In genomic region chr9:15535418-15535817, GRCm38 (mm10) we compare ENCODE assay signal across 17 mouse cellular contexts. TPM values are rescaled to one million over a fixed set of nuclear protein-coding genes. Genes with fewer than 3 reads are reported as not detected.
DNase-seq lines count a peak whose midpoint lies in the region; ATAC-seq and TF ChIP-seq lines count a peak whose summit lies in the region.
"Had no signal": no experiment of that assay in that cellular context is flagged by ENCODE, and none has a peak within 500 bp of the region (broad histone marks: within the 10 kb centered on the region; RNA-seq: fewer than 3 reads in every experiment).

No protein-coding gene starts in this region.

- H3K36me3 ChIP-seq in intestine, embryonic 15.5 days = no peaks in the 10 kb centered on the region
- H3K36me3 ChIP-seq in intestine, embryonic 16.5 days (ENCODE audit: control insufficient read depth, insufficient read depth, low read length) = no peaks in the 10 kb centered on the region
- H3K36me3 ChIP-seq in intestine, postnatal 0 days (ENCODE audit: control insufficient read depth, insufficient read depth) = no peaks in the 10 kb centered on the region; the same call in 1 of the 2 replicates
- H3K36me3 ChIP-seq in neural tube, embryonic 15.5 days = no peaks in the 10 kb centered on the region
- H3K36me3 ChIP-seq: midbrain, embryonic 13.5 days; neural tube, embryonic 12.5 days; stomach, embryonic 15.5 days had no signal

- H3K9ac ChIP-seq in intestine, embryonic 15.5 days = no peak overlapping the region
- H3K9ac ChIP-seq in intestine, embryonic 16.5 days (ENCODE audit: low read depth, low read length) = no peak overlapping the region
- no peak overlapping the region for H3K9ac ChIP-seq in intestine, postnatal 0 days (ENCODE audit: low read depth, low read length)
- H3K9ac ChIP-seq in neural tube, embryonic 15.5 days (replicated peaks) = no peak overlapping the region
- H3K9ac ChIP-seq: limb, embryonic 15.5 days; midbrain, embryonic 13.5 days; neural tube, embryonic 12.5 days; stomach, embryonic 15.5 days had no signal

- H3K4me3 ChIP-seq in intestine, embryonic 15.5 days (replicated peaks) = no peak overlapping the region
- H3K4me3 ChIP-seq in intestine, embryonic 16.5 days (ENCODE audit: low read length) = no peak overlapping the region
- H3K4me3 ChIP-seq in intestine, postnatal 0 days (ENCODE audit: low read depth, low read length) = no peak overlapping the region
- no peak overlapping the region for H3K4me3 ChIP-seq in neural tube, embryonic 15.5 days (replicated peaks)
- H3K4me3 ChIP-seq: limb, embryonic 15.5 days; midbrain, embryonic 13.5 days; neural tube, embryonic 12.5 days; stomach, embryonic 15.5 days had no signal

- DNase-seq in liver = peak; percentile 11
- DNase-seq in lung, postnatal 36 days = peak; percentile 78
- DNase-seq in neural tube, embryonic 10.5 days (ENCODE audit: extremely low spot score, low spot score) = no peak
- no peak for DNase-seq in right cerebral cortex, postnatal 4 days
- DNase-seq: adrenal gland, adult 8-10 months; cerebellum, postnatal 36 days; layer of hippocampus, postnatal 36 days; right cerebral cortex, postnatal 14 days; thymus, postnatal 36 days had no signal

- H3K4me1 ChIP-seq in intestine, embryonic 15.5 days (replicated peaks) = peaks cover 42% of the 10 kb centered on the region
- peaks cover 33% of the 10 kb centered on the region for H3K4me1 ChIP-seq in intestine, embryonic 16.5 days (ENCODE audit: control insufficient read depth, insufficient read depth, low read length)
- peaks cover 9% of the 10 kb centered on the region for H3K4me1 ChIP-seq in intestine, postnatal 0 days (replicated peaks; ENCODE audit: control insufficient read depth, insufficient read depth, low read length)
- peaks cover 19% of the 10 kb centered on the region for H3K4me1 ChIP-seq in neural tube, embryonic 15.5 days

- TF ChIP-seq CTCF in intestine, postnatal 0 days (IDR thresholded peaks at IDR 0.05; ENCODE audit: low read depth) = no peak

- 0 out of 2 replicates have a peak overlapping the region, but pooled peaks have one; percentile 15 for H3K27ac ChIP-seq in intestine, embryonic 15.5 days
- no peak overlapping the region for H3K27ac ChIP-seq in intestine, embryonic 16.5 days (ENCODE audit: low read length)
- H3K27ac ChIP-seq in intestine, postnatal 0 days (ENCODE audit: low read depth, low read length) = 0 out of 2 replicates have a peak overlapping the region, but pooled peaks have one; percentile 35
- no peak overlapping the region for H3K27ac ChIP-seq in neural tube, embryonic 15.5 days (replicated peaks)
- H3K27ac ChIP-seq: limb, embryonic 15.5 days; midbrain, embryonic 13.5 days; neural tube, embryonic 12.5 days; stomach, embryonic 15.5 days had no signal

- no peak for ATAC-seq in intestine, embryonic 15.5 days
- ATAC-seq in intestine, embryonic 16.5 days = no peak
- no peak for ATAC-seq in intestine, postnatal 0 days
- no peak for ATAC-seq in neural tube, embryonic 15.5 days (ENCODE audit: low FRiP score)
- ATAC-seq: midbrain, embryonic 13.5 days had no signal

- no peak overlapping the region for H3K4me2 ChIP-seq in intestine, embryonic 15.5 days (replicated peaks)
- H3K4me2 ChIP-seq in intestine, embryonic 16.5 days (ENCODE audit: low read depth, low read length) = no peak overlapping the region
- no peak overlapping the region for H3K4me2 ChIP-seq in intestine, postnatal 0 days (replicated peaks; ENCODE audit: low read depth)
- no peak overlapping the region for H3K4me2 ChIP-seq in neural tube, embryonic 15.5 days
- H3K4me2 ChIP-seq: limb, embryonic 15.5 days; midbrain, embryonic 13.5 days; neural tube, embryonic 12.5 days; stomach, embryonic 15.5 days had no signal

- no peaks in the 10 kb centered on the region for H3K27me3 ChIP-seq in intestine, embryonic 15.5 days (replicated peaks)
- no peaks in the 10 kb centered on the region for H3K27me3 ChIP-seq in intestine, embryonic 16.5 days (replicated peaks; ENCODE audit: control insufficient read depth, insufficient read depth, low read length)
- H3K27me3 ChIP-seq in intestine, postnatal 0 days (replicated peaks; ENCODE audit: control insufficient read depth, insufficient read depth, low read length) = no peaks in the 10 kb centered on the region
- no peaks in the 10 kb centered on the region for H3K27me3 ChIP-seq in neural tube, embryonic 15.5 days (replicated peaks)
- H3K27me3 ChIP-seq: limb, embryonic 15.5 days; midbrain, embryonic 13.5 days; neural tube, embryonic 12.5 days; stomach, embryonic 15.5 days had no signal

- 45% methylated on average over 5 of the region's 5 CpGs for WGBS in intestine, embryonic 15.5 days
- 45% methylated on average over 5 of the region's 5 CpGs for WGBS in intestine, embryonic 16.5 days
- 36% methylated on average over 5 of the region's 5 CpGs for WGBS in intestine, postnatal 0 days
- WGBS in neural tube, embryonic 15.5 days = 44% methylated on average over 5 of the region's 5 CpGs

- no peaks in the 10 kb centered on the region for H3K9me3 ChIP-seq in intestine, embryonic 15.5 days
- H3K9me3 ChIP-seq in intestine, embryonic 16.5 days (ENCODE audit: control insufficient read depth, low read length) = no peaks in the 10 kb centered on the region
- no peaks in the 10 kb centered on the region for H3K9me3 ChIP-seq in intestine, postnatal 0 days (ENCODE audit: control insufficient read depth)
- no peaks in the 10 kb centered on the region for H3K9me3 ChIP-seq in neural tube, embryonic 15.5 days (replicated peaks)
- H3K9me3 ChIP-seq: limb, embryonic 15.5 days; midbrain, embryonic 13.5 days; neural tube, embryonic 12.5 days; stomach, embryonic 15.5 days had no signal

RNA-seq across cellular contexts. Expression of gene Smco4, which starts 42.2 kb away (rescaled TPM):
- 3.2 and 4.1 TPM in 2 replicates for polyA plus RNA-seq in intestine, embryonic 15.5 days (2015; fragmentation: Nextera tagmentation; extraction: Ambion mirVana)
- 2.5 and 3.4 TPM in 2 replicates for polyA plus RNA-seq in intestine, embryonic 16.5 days (2015; fragmentation: Nextera tagmentation; extraction: Ambion mirVana)
- 4.3 and 5.2 TPM in 2 replicates for polyA plus RNA-seq in intestine, postnatal 0 days (2015; fragmentation: Nextera tagmentation; extraction: Ambion mirVana)
- polyA plus RNA-seq in neural tube, embryonic 15.5 days (2015; fragmentation: Nextera tagmentation; extraction: Ambion mirVana) = 0.72 and 1.3 TPM in 2 replicates

Comparison
In these comparisons a context has a peak if more than half of its experiments do, and no peak if none do; other contexts are left out.
1. H3K27ac ChIP-seq: peak in intestine, embryonic 15.5 days (single experiment) and intestine, postnatal 0 days (single experiment); none in intestine, embryonic 16.5 days (single experiment) and neural tube, embryonic 15.5 days (single experiment).
2. DNase-seq: peak in liver (single experiment) and lung, postnatal 36 days (single experiment); none in neural tube, embryonic 10.5 days (single experiment) and right cerebral cortex, postnatal 4 days (single experiment).